Mouse (Mus musculus): ENCODE measurements around the gene Tmem43.

The Tmem43 gene

DNA sequence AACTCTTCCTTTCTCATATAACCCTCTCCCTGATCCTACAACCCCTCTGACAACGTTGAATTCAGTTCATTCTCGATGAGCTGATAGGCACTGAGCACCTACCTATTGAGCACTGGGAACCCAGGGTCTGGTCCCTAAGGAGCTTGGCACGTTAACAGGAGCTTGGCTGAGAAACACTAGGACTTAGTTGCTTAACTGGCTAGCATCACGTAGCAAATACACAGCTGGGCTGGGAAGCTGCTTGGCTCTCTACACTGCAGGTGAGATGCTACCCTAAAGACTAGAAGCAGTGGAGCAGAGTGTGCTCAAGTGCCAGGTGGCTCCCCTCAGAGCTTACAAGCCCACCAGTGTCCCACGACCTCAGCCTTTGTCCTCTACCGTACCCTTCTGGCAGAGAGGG, 59.2 kb downstream of the Tmem43 start:
- H3K9me3 ChIP-seq (ENCODE audit: low read length): no peaks in the 10 kb centered on the region
- H3K27me3 ChIP-seq (ENCODE audit: insufficient read depth, low read length): peaks cover 4% of the 10 kb centered on the region; the same call in 1 of the 2 replicates
- H3K36me3 ChIP-seq (ENCODE audit: insufficient read depth, low read length): peaks cover 10% of the 10 kb centered on the region; the same call in 1 of the 2 replicates
- TF ChIP-seq POU5F1 (IDR thresholded peaks at IDR 0.05; ENCODE audit: borderline replicate concordance, low read length) (no peak), NANOG (IDR thresholded peaks at IDR 0.05; ENCODE audit: borderline replicate concordance, low read length) (no peak), CTCF (conservative IDR thresholded peaks at IDR 0.05; ENCODE audit: low read length) (no peak)
- no peak overlapping the region for H3K4me3 ChIP-seq (replicated peaks; ENCODE audit: low read length)
- H3K4me1 ChIP-seq (replicated peaks; ENCODE audit: low read depth, low read length): peaks cover 15% of the 10 kb centered on the region

DNA sequence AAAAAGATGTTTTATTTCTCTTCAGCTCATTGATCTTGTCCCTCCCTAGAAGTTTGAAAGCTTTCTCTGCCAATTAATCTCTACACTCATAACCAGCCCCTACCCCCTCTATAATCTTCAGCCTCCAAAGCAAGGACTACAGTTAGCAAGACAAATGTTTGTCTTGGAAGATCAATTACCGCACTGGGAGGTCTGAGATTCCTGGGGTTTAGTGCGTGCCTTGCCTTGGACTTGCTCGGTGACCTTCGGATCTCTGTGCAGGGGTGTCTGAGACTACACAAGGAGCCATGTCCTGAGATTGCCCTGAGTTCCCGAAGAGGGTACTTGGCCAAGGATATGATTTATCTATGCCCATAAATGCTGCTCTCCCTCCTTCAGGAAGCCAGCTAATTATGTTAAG, 59.9 kb downstream of the Tmem43 start:
- H3K27me3 ChIP-seq (ENCODE audit: insufficient read depth, low read length): peaks cover 4% of the 10 kb centered on the region; the same call in 1 of the 2 replicates
- peaks cover 10% of the 10 kb centered on the region for H3K4me1 ChIP-seq (replicated peaks; ENCODE audit: low read depth, low read length)
- H3K9me3 ChIP-seq (ENCODE audit: low read length): no peaks in the 10 kb centered on the region
- H3K4me3 ChIP-seq (replicated peaks; ENCODE audit: low read length): no peak overlapping the region
- H3K36me3 ChIP-seq (ENCODE audit: insufficient read depth, low read length): peaks cover 7% of the 10 kb centered on the region; the same call in 1 of the 2 replicates
- TF ChIP-seq NANOG (IDR thresholded peaks at IDR 0.05; ENCODE audit: borderline replicate concordance, low read length) (no peak), CTCF (conservative IDR thresholded peaks at IDR 0.05; ENCODE audit: low read length) (no peak), POU5F1 (IDR thresholded peaks at IDR 0.05; ENCODE audit: borderline replicate concordance, low read length) (no peak)

DNA sequence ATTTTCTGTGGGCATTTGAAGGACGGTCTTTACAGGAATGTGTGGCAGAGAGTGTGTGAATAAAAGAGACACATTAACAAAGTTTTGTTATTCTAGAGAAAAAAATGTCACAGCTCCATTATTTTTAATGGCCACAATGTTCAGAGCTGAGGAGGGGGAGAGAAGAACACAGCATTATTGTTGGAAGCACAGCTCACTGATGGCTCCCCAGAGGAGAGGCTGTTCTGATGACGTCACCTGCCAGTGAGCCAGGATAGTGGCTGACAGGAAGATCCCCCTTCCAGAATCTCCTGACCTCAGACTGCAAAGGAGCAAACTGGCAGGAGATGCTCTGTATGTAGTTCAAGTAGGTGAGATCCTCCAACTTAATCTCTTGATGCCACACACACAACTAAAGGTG, 60.3 kb downstream of the Tmem43 start:
- Histone ChIP-seq H3K27me3 (ENCODE audit: insufficient read depth, low read length) (peaks cover 4% of the 10 kb centered on the region; the same call in 1 of the 2 replicates), H3K9me3 (ENCODE audit: low read length) (no peaks in the 10 kb centered on the region), H3K4me1 (replicated peaks; ENCODE audit: low read depth, low read length) (peaks cover 10% of the 10 kb centered on the region), H3K36me3 (ENCODE audit: insufficient read depth, low read length) (0 out of 2 replicates have a peak, but pooled peaks cover 6% of the 10 kb centered on the region), H3K4me3 (replicated peaks; ENCODE audit: low read length) (no peak overlapping the region)
- no peak for TF ChIP-seq NANOG (IDR thresholded peaks at IDR 0.05; ENCODE audit: borderline replicate concordance, low read length)
- TF ChIP-seq CTCF (conservative IDR thresholded peaks at IDR 0.05; ENCODE audit: low read length): no peak
- TF ChIP-seq POU5F1 (IDR thresholded peaks at IDR 0.05; ENCODE audit: borderline replicate concordance, low read length): no peak

GRCm38 (mm10) chr6:91534268-91534667, 60.8 kb downstream of the Tmem43 start:
- Histone ChIP-seq H3K4me3 (replicated peaks; ENCODE audit: low read length) (no peak overlapping the region), H3K4me1 (replicated peaks; ENCODE audit: low read depth, low read length) (peaks cover 10% of the 10 kb centered on the region), H3K27me3 (ENCODE audit: insufficient read depth, low read length) (peaks cover 4% of the 10 kb centered on the region; the same call in 1 of the 2 replicates), H3K9me3 (ENCODE audit: low read length) (no peaks in the 10 kb centered on the region), H3K36me3 (ENCODE audit: insufficient read depth, low read length) (0 out of 2 replicates have a peak, but pooled peaks cover under 1% of the 10 kb centered on the region)
- TF ChIP-seq POU5F1 (IDR thresholded peaks at IDR 0.05; ENCODE audit: borderline replicate concordance, low read length): no peak

GRCm38 (mm10) chr6:91535231-91535630, 61.7 kb downstream of the Tmem43 start:
- Histone ChIP-seq H3K27me3 (ENCODE audit: insufficient read depth, low read length) (peaks cover 4% of the 10 kb centered on the region; the same call in 1 of the 2 replicates), H3K9me3 (ENCODE audit: low read length) (no peaks in the 10 kb centered on the region), H3K4me3 (replicated peaks; ENCODE audit: low read length) (no peak overlapping the region), H3K36me3 (ENCODE audit: insufficient read depth, low read length) (no peaks in the 10 kb centered on the region), H3K4me1 (replicated peaks; ENCODE audit: low read depth, low read length) (peaks cover 10% of the 10 kb centered on the region)
- TF ChIP-seq CTCF (conservative IDR thresholded peaks at IDR 0.05; ENCODE audit: low read length) (no peak), POU5F1 (IDR thresholded peaks at IDR 0.05; ENCODE audit: borderline replicate concordance, low read length) (no peak), NANOG (IDR thresholded peaks at IDR 0.05; ENCODE audit: borderline replicate concordance, low read length) (no peak)

DNA sequence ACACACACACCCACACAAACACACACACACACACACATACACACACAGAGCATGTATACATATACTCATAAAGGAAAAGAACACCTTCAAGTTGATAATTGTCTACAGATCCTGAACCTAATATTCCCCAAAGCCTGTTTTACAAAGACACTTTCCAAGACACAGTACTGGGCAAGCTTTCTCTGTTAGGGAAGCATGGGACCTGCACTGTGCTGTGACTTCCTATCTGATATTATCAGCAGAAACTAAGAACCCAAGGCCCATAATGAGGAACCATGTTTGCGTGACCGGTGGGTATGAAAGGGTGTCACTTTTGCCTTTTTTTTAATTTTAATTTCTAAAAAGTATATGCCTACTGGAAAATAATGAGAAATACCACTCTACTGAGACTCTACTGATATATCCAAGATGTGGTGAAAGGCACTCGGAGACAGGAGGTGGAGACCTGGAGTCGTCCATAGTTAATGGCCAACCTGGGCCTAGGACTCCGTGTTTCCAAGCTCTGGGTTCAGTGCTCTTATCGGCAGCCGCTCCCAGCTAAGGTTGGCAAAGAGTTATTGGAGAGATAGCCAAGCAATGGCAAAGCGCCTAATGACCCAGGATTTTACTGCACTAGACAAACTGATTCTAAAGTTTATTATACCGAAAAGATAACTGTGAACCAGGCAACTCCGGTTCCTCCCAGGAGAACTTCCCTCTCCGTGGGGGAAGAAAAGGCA, 62.7 kb downstream of the Tmem43 start:
- Histone ChIP-seq H3K9me3 (ENCODE audit: low read length) (no peaks in the 10 kb centered on the region), H3K4me3 (replicated peaks; ENCODE audit: low read length) (no peak overlapping the region), H3K4me1 (replicated peaks; ENCODE audit: low read depth, low read length) (peaks cover 10% of the 10 kb centered on the region), H3K36me3 (ENCODE audit: insufficient read depth, low read length) (no peaks in the 10 kb centered on the region), H3K27me3 (ENCODE audit: insufficient read depth, low read length) (peaks cover 4% of the 10 kb centered on the region; the same call in 1 of the 2 replicates)
- TF ChIP-seq CTCF (conservative IDR thresholded peaks at IDR 0.05; ENCODE audit: low read length): no peak
- no peak for TF ChIP-seq POU5F1 (IDR thresholded peaks at IDR 0.05; ENCODE audit: borderline replicate concordance, low read length)
- no peak for TF ChIP-seq NANOG (IDR thresholded peaks at IDR 0.05; ENCODE audit: borderline replicate concordance, low read length)
